Mouse (Mus musculus) kidney, postnatal 36 days (tissue): Measurements from ENCODE around the gene Cngb1.

Experiments used
- DNase-seq, 2 experiments: peaks; one replicate each; pipeline ENCODE4 v3.0.0; 2021 to 2022; ENCODE audit warnings: mixed read lengths in 2 of 2

Gene Cngb1

DNA sequence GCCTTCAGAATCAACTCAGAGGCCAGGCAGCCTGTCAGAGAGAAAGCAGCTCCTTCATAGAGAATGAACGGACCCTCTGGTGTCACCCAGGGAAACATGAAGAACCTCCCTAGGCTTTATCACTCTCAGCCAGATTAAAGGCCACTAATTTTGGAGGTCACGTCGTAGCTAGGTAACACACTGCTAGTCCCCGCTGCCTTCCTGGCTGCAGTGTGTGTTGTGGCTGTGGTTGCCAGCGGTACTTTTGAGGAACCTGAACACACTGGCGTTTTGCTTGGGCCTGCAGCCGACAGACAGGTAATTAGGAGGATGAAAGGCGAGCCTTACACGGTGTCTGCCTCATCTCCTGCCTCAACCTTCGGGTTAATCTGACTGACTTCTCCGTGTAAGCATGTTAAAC is 110.7 kb downstream of the Cngb1 start:
- no peak for DNase-seq

DNA sequence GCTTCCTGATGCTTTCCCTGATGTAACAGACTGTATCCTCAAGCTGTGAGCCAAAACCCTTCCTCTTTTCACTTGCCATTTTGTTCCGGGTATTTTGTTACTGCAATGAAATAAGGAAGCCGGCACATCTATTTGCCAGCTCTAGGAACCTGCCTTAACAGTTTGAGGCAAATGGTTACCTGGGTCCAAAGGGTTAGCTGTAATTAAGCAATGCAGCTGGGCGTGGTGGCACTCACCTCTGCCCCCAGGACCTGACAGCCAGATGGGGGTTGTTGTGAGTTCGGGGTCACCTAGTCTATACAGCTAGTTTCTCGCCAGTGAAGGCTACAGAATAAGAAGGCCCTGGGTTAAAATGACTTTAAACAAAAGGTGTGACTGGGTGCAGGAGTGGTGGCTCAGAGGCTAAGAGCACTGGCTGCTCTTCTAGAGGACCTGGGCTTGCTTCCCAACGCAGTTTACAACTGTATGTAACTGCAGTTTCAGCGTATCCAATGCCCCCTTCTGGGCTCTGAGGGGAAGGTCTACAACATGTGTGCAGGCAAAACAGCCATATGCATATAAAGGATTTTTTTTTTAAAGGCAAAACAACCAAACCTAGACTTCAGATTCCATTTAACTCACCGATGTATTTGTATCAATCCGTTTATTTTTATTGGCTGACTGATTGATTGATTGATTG is 114.7 kb downstream of the Cngb1 start:
- peak in 1 of 2 experiments; percentile 30 for DNase-seq
